Mouse (Mus musculus) frontal cortex, postnatal 36 days (tissue): Measurements from ENCODE around the gene Ino80e.

ENCODE experiments used
- DNase-seq, 2 experiments: peaks; one replicate each; pipeline ENCODE4 v3.0.0; 2022; ENCODE audit warnings: low spot score in 2 of 2

Ino80e gene

DNA sequence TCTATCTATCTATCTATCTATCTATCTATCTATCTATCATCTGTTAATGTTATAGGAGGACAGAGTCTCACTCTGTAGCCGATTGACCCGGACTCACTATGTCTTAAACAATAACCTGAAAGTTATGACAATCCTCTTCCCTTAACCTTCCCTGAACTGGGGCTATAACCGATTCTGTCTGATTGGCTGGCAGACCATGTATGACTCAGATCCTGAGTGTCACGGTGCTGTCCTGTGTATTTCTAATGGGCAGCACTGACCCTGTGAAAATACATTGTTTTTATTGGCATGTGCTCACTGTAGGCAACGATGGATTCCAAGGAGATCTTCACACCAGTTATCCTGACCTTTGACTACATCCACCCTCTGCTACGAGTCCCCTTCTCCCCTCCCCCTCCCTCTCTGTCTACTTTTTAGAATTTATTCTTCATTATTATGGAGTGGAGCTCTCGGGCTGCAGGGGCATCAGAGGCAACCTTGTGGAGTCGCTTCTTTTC lies 46.4 kb downstream of the Ino80e start:
- DNase-seq, result no peak

DNA sequence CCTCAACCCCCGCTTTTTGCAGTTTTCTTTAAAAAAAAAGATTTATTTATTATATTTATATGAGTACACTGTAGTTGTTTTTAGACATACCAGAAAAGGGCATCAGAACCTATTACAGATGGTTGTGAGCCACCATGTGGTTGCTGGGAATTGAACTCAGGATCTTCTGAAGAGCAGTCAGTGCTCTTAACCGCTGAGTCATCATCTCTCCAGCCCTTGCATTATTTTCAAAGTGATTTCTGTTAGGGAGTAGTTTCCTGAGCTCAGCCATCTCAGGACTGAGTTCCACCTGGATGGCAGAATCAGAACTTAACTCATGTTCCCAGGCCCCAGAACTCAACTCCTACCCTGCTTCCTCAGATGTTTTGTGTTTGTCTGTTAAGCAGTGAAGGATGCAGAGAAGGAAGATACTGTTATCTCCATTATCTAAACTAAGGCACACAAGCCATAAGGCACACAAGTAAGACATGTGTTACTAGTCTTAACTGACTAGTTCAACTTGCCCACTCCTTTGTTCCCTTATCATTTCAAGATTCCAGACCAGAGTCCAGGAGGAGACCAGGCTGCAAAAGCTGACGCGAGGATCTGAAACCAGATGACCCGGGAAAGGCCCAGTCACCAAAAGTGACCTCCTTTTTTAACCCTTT lies 52.3 kb downstream of the Ino80e start:
- no peak for DNase-seq

DNA sequence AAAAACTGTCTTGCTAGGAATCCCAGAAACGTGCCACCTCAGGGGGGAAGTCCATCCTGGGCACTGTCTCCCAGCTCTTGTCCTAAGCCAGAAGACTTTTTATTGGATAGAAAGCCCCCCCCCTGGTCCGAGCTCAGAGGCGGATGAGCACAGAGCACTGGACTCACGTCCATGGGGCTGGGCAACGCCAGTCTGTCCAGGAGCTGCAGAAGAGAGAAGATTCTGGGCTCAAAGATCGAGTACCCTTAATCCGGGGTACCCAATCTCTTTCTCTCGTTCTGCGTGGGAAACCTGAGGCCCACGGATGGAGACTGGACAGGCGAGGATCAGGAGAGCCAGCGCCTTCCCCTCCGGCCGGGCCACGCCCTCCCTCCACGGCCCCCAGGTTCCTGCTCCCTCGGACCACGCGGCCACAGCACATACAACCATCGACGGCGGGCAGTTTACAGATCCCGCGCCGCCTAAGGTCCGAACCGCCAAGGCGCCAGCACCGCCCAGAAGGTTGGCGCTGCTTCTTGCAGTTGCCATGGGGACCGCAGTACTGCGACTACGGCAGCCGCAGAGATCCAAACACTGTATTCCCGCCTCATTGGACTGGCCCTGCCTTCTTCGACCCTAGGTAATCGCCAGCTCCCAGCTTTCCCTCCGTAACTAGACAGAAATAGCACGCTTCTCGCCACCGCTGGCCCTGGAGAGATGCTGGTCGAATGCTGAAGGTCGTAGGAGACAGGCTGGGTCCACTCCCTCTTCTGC lies 53.3 kb downstream of the Ino80e start:
- peak; percentile 92 to 95 for DNase-seq

DNA sequence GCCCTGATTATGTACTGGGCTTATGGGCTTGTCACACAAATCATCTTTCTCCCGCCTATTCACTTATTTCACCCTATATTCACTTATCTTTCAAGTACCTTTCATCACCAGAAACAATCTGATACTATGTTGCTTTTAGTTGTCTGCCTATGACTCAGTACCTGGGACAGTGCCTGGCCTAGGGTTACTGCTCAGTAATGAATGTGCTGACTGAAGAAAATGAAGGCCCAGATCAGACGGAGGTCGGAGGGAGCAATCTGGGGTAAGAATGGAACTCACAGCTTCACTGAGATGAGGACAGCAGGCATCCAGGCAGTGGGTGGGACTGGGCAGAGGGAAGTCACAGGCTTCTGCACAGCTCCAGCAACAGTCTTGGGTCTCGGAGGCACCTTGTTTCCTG lies 54.8 kb downstream of the Ino80e start:
- no peak for DNase-seq

DNA sequence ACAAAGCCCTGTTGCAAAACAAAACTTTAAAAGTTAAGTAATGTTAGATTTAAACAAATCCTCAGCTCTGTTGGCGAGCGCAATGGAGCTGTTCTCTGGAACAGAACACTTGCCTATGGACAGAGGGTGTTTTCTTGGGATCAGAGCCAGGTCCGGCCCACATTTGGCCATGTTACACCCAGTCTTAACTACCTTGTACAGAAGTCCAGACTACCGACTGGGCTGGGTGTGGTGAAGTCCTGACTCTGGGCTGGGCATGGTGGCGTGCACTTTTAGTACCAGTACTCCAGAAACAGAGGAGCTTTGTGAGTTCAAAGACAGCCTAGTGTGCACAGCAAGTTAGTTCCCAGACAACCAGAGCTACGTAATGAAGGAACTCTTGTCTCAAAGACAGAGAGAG lies 55.2 kb downstream of the Ino80e start:
- DNase-seq, result no peak

DNA sequence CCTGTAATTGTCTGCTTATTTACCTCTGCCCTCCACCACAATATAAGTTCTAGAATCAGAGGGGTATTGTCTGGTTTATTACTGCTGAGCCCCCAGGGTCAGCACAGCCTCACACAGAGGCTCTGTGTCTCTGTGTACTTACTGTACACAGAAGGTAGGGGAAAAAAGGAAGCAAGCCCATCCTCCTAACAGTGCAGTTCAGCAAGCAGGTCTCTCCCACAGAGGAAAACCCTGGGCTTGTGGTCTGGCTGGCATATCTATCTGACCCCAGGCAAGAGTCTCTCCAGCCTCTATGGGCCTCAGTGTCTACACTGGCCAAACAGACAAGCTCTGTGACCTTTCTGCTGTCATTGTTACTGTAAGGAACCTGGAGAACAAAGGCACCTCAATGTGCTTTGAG lies 58.4 kb downstream of the Ino80e start:
- no peak for DNase-seq

DNA sequence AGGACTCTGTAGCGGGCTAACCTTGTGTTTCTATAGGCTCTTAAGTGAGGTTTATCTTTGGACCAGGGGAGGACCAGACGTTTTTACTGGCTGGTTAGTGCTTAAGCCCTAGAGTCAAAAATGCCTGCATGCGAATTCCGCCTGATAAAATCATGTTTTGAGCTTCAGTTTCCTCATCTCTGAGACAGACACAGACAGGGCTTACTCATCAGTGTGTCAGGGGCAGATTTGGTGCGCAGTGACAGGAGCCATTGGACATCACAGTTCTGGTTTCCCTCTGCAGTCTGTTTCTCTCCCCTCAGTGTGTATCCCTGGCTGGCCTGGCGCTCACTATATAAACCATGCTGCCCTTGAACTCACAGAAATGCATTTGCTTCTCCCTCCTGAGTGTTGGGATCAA lies 59.0 kb downstream of the Ino80e start:
- DNase-seq, result no peak

DNA sequence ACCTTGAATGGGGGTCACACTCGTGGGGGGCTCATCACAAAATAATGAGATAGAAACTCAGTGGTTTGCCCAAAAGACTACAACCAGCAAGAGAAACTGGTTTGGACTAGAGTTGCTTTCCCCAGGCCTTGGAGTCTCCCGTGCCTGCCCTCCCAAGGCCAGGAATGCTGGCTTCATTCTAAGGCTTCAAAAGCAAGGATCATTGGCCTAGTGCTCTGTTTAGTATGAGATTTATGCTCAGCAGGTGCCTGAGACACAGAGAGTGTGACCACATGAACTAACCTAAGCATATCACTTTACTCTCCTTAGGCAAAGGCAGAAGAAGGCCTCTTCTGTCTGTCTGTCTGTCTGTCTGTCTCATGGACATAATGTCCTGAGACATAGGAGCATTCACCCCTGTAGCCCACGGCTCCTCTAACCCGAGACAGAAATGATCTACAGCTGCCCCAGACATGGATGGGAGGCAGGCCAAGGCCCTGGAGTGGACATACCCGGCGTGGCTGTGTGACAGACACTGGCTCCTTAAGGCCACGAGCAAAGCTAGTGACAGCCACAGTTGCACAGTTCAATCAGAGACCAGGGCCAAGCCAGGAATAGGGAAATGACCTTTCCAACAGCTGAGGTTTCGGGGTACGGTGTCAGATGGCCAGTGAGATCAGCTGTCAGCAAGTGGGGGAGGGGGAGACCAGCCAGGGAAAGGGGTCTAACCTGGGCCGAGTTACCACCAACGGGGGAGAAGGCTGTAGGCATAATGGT lies 59.9 kb downstream of the Ino80e start:
- DNase-seq, result no peak

DNA sequence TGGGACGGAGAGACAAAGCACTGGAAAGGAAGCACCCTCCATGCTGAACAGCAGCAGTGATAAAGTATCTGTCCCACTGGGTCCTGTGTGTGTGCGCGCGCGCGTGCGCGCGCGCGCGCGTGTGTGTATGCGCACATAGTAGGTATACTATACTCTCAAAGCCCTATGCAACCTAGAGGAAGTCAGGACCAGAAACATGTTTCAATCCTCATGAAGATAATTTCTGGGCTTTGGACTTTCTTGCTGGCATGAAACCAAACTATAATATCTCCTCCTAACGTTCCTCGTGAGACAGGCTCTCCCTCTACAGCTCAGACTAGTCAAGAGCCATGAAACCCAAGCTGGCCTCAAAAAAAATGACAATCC lies 61.1 kb downstream of the Ino80e start:
- no peak for DNase-seq
